Mouse (Mus musculus) kidney, adult 9 months (tissue): ENCODE measurements around the gene 1700030K09Rik.

Experiments
- DNase-seq: peaks from one replicate; pipeline ENCODE4 v3.0.0; 2022

1700030K09Rik gene

DNA sequence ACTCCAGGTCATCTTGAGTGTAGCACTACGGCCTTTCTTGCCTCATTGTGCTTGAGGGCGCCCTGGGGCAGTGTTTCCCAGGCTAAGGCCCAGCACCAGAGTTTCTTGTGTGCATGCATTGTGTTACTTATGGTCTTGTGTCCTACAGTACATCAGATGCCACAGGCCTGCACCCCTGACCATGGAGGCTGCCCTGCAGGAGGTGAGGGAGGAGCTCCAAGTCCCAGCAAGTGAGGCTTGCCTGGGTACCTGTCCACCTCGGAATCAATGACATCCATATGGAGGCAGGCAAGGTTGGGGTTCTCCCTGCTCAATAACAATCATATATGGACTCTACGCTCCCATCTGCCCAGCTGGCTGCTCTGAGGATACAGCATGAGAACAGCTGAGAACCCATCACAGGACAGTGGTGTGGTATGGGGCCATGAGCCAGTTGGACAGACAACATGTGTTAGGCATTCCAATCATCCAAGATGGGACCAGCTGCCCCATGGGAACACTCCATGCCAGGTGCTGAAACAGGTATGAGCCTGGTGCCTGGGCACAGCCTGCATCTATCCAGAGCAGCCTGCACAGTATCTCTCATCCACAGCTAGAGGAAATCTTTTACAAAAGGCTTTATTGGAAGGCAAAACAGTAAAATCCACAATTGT, 16.3 kb downstream of the 1700030K09Rik start:
- DNase-seq, result no peak

DNA sequence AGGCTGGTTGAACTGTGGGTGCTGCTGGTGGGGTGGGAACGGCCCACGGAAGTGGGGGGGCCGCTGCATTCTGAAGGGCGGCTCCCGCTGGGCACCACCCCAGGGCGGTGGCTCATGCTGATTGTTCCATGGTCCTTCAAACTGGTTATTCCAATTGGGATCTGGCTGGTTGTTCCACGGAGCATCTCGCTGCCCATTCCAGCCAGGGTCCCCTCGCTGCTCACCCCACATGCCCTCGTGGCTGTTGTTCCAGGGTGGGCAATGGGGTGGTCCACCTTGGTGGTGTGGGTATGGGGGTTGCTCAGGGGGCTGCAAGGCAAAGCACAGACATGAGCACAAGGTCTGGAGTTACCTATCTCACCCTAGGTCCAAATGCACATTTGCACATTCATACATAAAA, 20.5 kb downstream of the 1700030K09Rik start:
- DNase-seq, result no peak

GRCm38 (mm10) chr8:72469243-72469642, 25.6 kb downstream of the 1700030K09Rik start:
- peak; percentile 69 for DNase-seq

GRCm38 (mm10) chr8:72469984-72470383, 26.3 kb downstream of the 1700030K09Rik start:
- no peak for DNase-seq

GRCm38 (mm10) chr8:72470684-72471083, 27.0 kb downstream of the 1700030K09Rik start:
- DNase-seq, result peak; percentile 33

DNA sequence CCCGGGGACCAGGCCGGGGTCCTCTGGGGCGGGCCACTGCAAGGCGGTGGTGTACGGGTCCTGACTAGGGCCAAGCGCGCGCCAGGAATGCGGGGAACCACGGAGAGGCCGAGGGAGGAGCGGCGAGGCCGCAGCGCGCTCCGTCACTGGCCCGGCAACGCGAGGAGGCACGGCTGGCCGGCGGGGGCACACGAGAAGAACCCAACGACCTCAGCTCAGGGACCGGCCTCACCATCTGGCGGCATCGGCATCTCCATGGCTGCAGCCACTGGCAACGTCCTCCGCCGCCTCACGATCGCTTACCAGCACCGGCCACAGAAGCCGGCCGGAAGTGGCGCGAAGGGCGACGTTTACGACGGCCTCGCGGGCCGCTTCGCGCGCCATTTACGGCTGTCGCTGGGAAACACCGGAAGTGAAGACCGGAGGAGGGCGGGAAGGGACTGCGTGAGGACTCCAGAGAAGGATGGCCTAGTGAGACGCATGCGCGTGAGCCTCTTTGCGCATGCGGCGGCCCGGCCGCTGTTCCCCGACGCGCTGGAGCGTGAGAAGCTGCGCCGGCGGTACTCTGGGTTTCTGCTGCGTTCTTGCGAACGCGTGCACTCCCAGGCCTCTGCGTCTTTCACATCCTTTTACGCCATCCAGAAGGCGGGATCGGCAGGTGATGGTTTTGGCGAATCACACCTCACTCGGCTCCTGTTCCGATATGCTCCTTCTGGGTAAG, 31.3 kb downstream of the 1700030K09Rik start, which contains the start of gene Cherp:
Gene Cherp (minus strand): TSS at position 401 of the 721 bp plus-strand sequence.
- peak; percentile 98 for DNase-seq

DNA sequence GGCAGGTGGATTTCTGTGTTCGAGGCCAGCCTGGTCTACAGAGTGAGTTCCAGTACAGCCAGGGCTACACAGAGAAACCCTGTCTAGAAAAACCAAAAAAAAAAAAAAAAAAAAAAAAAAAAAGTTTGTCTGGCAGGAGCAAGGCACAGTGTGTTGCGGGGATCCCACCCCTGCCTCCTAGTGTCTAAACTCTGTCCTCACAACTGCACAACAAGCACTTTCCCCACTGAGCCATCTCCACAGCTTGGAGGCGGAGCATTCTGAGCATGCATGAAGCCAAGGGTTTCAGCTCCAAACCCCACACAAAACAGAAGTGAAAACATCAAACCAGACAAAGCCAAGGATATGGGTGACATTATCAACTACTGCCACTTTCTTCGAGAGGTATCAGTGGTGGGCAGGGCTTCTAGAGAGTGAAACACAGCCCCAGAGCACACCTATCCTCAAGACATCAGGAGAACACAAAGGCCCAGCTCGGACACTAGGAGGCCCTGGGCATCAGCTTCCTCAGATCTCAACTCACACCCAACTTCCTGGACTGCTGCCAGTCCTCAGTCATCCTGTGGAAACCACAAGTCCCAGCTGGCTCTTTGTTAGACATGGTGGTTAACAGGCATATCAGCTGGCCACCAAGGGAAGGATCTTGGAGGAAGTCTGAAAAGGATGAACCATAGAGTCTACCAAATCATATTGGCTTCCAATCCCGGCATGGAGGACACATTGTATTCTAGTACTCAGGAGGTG, 41.9 kb downstream of the 1700030K09Rik start:
- no peak for DNase-seq

DNA sequence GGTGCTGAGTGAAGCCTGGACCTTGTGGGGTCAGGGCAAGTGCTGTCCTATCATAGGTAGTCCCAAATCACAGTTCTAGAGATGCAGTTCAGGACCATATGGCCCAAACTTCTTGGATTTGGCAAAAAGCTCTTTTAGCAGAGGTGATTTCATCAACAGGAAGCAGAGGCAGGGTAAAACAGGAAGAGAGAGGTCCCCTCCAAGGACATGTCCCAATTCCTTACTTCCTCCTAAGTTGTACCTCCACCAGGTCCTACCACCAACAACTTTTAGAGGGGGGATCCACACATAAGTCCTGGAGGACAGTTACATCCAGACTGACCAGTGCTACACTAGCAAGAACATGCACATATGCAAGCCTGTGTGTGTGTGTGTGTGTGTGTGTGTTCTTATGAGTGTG, 43.3 kb downstream of the 1700030K09Rik start:
- no peak for DNase-seq

- DNase-seq, result no peak
These were observed 47.3 kb downstream of the 1700030K09Rik start for GRCm38 (mm10) chr8:72491017-72491416.

- peak; percentile 38 for DNase-seq
These were observed 48.3 kb downstream of the 1700030K09Rik start, which contains the start of gene Slc35e1 for GRCm38 (mm10) chr8:72491680-72492621. Gene Slc35e1, minus strand, starts transcription at chr8:72492614.

- DNase-seq, result peak; percentile 99
These were observed 49.0 kb downstream of the 1700030K09Rik start for GRCm38 (mm10) chr8:72492622-72493081.

DNA sequence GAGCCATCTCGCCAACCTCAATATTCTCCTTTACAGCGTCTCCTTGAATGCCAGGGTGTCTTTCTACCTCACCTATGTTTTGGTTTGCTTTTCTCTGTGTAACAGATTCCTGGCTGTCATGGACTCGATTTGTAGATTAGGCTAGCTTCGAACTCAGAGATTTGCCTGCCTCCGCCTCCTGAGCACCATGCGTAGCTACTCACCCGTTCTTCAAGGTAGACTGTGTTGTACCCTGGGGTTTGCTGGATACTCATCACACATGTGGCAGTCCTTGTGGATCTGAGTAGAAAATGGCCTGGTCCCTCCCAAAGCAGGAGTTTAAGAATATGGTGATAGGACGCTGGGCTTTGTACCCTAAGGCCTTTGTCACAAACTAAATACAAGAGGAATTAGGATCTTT, 49.7 kb downstream of the 1700030K09Rik start:
- no peak for DNase-seq

DNA sequence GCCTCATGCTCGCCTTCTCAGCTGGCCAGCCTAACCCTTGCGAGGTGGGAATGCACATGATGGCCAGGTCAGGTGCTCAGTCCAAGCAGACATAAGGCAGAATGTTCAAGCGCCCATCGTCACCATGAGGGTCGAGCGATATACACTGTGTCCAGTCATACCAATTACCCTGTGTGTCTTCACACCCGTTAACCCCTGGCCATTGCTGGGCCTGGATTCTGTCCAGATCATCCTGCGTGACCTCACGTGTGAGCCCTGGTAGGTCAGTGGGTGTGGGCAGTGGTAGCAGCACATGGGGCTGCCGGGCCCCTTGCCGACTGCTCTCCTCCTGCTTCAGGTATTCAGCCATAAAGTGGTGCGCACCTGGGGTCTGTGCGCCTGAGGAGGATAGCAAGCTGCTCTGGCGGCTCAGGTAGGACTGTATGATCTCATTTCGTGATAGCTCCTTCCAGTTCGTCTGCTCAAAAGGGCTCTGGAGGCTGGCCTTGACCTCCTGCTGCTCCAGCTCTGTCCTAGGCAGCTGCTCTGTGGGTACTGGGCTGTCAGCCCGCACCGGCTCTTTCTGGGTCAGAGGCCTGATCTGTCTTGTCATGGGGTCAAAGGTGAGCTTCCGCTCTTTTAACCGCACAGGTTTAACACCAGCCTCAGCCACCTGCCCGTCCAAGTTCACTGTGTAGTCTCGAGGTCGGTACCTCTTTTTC, 51.9 kb downstream of the 1700030K09Rik start:
- peak; percentile 37 for DNase-seq

DNA sequence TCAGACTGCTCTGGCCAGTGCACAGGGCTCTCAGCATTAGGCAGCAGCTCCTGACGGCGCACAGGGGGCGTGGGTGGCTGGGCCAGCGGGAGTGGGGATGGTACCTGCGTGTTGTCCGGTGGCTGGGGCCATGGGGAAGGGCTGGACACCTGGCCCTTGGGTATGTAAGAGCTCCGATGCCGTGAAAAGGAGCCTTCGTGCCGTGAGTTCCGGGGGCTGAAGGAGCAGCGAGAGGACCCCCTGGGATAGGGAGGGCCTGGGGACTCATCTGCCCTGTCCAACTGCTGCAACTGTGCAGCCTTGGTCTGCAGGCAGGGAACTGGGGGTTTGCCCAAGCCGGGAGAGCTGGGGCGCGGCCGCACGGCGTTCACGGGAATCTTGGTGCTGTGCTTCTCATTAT, 52.5 kb downstream of the 1700030K09Rik start:
- DNase-seq, result no peak

DNA sequence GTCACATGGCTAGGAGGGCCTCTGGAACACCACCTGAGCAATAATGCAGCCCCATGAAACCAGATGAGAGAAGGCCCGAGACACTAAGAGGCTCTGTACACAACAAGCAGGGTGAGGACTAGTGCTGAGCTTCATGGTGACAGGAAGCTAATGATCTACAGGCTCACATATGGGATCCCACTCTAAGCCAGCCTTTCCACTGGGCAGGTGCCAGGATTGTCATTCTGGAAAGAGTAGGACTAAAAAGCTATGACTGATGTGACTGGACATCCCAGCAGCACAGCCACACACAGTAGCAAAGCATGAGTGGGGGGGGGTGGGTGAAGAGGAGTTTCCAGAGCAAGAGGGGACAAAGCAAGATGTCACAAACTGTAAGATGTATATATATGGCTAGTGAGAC, 54.2 kb downstream of the 1700030K09Rik start:
- no peak for DNase-seq

GRCm38 (mm10) chr8:72498527-72498926, 54.8 kb downstream of the 1700030K09Rik start:
- no peak for DNase-seq

DNA sequence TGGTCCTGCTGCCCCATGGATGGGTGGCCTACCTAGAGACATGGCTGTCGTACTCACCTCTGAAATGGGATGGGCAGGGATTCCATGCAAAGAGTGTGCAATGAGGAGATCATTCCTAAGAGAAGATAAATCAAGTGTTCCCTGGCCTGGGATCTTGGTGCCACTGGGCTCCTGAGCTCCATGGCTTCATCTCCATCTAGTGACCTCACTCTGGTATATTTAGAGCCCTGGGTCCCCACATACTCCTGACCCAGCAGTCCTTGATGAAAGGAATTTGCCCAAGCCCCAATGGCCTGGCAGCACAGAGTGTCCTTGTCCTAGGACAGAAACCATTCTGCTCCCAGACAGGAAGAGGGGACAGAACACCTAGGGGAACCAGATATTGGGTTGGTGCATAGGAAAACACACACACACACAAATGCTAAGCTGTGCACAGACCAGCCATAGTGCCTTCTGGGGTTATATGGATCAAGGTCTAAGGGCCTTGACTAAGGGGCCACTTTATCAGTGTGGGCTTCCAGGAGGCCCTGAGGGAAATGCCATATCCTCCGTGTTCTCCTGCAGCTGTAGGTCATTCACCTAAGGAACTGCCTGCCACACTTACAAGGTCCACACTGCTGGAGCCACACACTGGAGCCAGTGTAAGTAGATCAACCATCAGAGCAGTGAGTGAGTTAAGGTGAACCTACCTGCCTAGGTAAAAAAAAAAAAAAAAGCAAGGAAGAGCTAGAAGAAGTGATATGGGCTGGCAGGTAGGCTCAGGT, 56.0 kb downstream of the 1700030K09Rik start:
- no peak for DNase-seq

DNA sequence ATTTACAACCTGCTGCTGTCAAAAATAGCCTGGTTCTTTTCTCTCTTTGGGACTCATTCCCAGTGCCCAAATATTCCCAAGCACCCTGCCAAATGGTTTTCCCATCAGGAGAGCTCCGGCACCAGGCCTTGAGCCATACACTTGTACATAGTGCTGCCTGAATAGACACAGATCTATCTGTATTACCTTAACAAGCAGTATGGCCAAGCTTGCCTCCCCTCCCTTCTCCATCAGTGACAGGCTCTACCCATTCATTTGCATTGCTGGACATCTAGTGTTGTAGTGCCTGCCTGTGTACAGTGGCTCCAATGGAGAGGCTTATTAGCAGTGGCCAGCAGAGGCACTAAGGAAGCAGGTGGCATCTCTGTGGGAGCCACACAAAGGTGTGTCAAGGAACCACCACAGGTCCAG, 56.8 kb downstream of the 1700030K09Rik start:
- no peak for DNase-seq

DNA sequence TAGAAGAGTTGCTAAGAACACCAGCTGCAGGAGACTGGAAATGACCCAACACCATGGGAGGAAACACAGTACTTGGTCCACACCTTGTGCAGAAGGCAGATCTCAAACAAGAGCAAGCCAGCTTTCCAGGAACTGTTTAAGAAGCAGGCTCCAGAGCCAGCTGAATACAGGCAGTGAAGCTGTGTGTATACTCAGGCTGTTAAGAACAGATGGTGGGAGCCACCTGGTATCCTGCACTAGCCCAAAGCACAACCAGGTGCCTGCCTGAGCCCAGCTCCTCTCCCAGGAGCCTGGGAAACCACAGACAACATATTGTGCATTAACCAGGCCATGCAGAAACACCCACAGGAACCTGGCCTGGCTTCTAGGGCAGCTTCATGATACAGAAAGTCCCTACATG, 60.5 kb downstream of the 1700030K09Rik start:
- DNase-seq, result no peak

DNA sequence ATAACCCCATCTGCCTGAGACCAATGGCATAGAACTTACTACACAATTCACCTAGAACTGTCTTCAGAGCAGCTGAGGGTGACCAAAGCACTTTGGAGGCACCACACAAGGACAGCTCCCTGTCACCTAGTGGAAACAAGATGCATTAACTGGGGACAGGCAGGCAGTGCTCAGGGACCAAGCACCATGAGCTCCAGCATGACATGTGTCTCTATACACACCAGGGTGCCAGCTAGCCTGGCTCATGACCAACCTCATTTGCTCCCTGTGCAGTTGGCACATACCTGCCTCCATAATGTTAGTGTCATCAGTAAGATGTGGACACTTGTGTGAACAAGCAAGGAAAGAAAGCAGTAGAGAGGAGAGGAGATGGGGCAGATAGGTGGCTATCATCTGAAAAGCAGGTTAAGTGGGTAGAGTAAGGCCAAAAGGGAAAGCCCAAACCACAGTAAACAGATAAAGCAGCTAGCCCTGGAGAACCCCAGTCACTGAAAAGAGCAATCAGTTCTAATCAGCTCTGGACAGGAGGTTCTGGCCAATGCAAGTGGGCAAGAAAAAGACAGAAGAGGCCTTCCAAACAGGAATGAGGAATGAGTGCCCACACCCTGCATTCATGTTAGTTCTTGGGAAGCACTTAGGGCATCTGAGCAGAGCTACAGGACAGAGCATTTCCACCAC, 61.1 kb downstream of the 1700030K09Rik start:
- DNase-seq, result no peak
